Mouse (Mus musculus): ENCODE measurements around the gene Aldh2. TPM values are rescaled to one million over a fixed set of nuclear protein-coding genes. Genes with fewer than 3 reads are reported as not detected.
A peak's percentile ranks its signal among the peaks of the same experiment; 100 is the strongest.
"Not testable (repeated sequence)": the region's sequence is repeated elsewhere in the genome, so short reads cannot be mapped to it uniquely, and the experiment has no call there.

Gene Aldh2
- total RNA-seq (2014; fragmentation: Nextera tagmentation) = 98.2 and 116 TPM in 2 replicates
- total RNA-seq (2017) = 189 and 268 TPM in 2 replicates

- ATAC-seq (replicated peaks; ENCODE audit: low FRiP score, low TSS enrichment, poor library complexity, severe bottlenecking) = peak; percentile 83
Observed at GRCm38 (mm10) chr5:121593451-121594401, at the start of gene Aldh2. Gene Aldh2 (minus strand): TSS chr5:121593824.

GRCm38 (mm10) chr5:121639601-121640000 is 46.0 kb upstream of the Aldh2 start:
- ATAC-seq (replicated peaks; ENCODE audit: low FRiP score, low TSS enrichment, poor library complexity, severe bottlenecking) = no peak

DNA sequence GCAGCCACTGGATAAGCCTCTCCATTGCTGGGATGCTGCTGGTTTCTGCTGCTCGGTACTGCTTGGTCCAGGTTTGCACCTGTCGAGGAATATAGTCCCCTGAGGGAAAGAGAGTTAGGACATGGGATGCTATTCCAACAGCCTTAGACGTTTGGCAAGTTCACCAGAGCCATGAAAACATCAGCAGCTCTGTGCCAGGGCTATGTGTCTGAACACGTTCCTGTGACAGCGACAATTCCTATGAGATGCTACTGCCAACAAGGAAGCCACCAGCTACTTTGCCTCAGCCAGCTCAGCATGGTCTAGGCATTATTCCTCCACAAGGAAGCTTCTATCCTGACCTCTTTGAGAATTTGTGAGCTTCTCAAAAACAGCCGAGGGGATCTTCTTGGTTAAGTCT is 43.7 kb upstream of the Aldh2 start:
- no peak for ATAC-seq (replicated peaks; ENCODE audit: low FRiP score, low TSS enrichment, poor library complexity, severe bottlenecking)

GRCm38 (mm10) chr5:121634668-121635067 is 41.0 kb upstream of the Aldh2 start:
- ATAC-seq (replicated peaks; ENCODE audit: low FRiP score, low TSS enrichment, poor library complexity, severe bottlenecking) = no peak

- no peak for ATAC-seq (replicated peaks; ENCODE audit: low FRiP score, low TSS enrichment, poor library complexity, severe bottlenecking)
Observed at GRCm38 (mm10) chr5:121632804-121633203, 39.2 kb upstream of the Aldh2 start.

- ATAC-seq (replicated peaks; ENCODE audit: low FRiP score, low TSS enrichment, poor library complexity, severe bottlenecking) = not testable (repeated sequence)
Observed at GRCm38 (mm10) chr5:121631106-121631647, 37.6 kb upstream of the Aldh2 start.

DNA sequence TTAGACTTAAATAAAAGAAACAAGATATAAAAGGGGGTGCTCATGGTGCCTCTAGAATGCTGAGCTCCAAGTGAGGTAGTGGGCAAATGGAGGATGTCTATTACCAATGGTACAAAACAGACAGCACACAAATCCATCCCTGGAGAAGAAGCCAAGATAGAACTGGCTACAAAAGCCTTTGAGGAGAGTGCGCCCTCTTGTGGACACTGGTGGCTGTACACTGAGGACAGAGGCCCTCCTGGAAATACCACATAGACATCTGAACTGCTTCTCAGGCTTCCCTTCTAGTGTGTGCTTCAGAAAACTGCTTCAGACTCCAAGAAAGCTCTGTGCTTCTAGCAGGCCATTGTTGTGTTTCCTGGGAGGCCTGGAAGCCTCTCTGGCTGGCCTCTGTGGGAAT is 34.2 kb upstream of the Aldh2 start:
- peak; percentile 60; the same call in 1 of the 2 replicates for ATAC-seq (replicated peaks; ENCODE audit: low FRiP score, low TSS enrichment, poor library complexity, severe bottlenecking)

- ATAC-seq (replicated peaks; ENCODE audit: low FRiP score, low TSS enrichment, poor library complexity, severe bottlenecking) = no peak
Observed at GRCm38 (mm10) chr5:121623241-121623640, 29.6 kb upstream of the Aldh2 start.

DNA sequence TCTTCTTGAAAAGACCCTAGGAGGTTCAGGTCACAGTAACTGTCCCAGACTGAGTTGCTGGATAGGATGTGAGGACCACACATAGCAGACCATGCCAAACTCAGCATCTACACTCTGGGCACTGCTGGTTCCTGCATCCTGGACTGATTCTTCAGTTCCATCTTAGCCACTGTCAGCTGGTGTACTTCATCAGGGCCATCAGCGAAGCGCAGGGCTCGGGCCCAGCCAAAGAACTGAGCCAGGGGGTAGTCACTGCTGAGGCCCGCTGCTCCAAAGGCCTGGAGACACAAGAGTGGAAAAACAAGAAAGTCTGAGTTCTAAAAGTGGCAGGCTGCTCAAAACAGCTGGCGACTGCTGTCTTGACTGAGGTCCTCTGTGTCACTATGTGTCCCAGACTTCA is 27.5 kb upstream of the Aldh2 start:
- no peak for ATAC-seq (replicated peaks; ENCODE audit: low FRiP score, low TSS enrichment, poor library complexity, severe bottlenecking)

DNA sequence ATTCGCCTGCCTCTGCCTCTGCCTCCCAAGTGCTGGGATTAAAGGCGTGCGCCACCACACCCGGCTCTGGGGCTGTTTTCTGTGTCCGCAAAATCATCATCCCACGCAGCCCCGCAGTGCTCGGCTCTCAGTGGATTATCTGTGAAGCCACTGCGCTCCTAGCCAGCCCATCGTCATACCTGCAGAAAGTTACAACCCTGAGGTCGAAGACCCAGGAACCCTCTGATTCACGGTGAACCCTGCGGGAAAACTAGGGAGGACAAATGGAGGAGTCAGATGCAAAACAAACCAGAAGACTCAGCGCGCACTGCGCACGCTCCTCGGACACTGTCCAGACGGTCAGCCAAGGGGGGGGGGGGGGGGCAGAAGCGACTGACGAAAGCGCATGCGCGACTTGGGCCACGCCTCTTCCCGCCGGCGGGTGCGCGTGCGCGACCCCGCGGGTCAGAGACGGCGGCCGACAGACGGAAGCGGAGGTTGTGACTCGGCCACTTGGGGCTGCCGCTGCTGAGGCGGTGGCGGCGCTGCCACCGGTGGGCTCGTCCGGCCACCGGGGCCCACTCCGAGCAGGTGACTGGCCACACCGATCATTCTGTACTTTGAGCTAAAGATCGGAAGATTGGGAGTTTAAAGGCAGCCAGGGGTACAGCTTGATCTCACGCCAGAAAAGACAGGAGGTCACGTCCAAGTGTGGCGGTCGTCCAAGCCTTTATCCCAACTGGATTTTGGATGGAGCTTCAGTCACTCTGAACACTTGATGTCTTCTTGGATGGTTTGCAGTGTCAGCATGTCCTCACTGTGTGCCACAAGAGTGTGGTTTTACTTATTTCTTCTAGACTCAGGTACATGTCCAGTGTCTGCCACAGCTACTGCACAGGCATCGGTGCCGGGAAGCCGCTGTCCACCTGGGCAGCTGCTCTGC is 25.2 kb upstream of the Aldh2 start, which contains the start of gene Acad12:
TSS of gene Acad12 (minus strand) at position 347 of the 922 bp plus-strand sequence.
- ATAC-seq (replicated peaks; ENCODE audit: low FRiP score, low TSS enrichment, poor library complexity, severe bottlenecking) = peak; percentile 67

GRCm38 (mm10) chr5:121614921-121615320 is 21.3 kb upstream of the Aldh2 start:
- not testable (repeated sequence) for ATAC-seq (replicated peaks; ENCODE audit: low FRiP score, low TSS enrichment, poor library complexity, severe bottlenecking)

GRCm38 (mm10) chr5:121612036-121612435 is 18.4 kb upstream of the Aldh2 start:
- no peak for ATAC-seq (replicated peaks; ENCODE audit: low FRiP score, low TSS enrichment, poor library complexity, severe bottlenecking)

GRCm38 (mm10) chr5:121609556-121610135 is 16.0 kb upstream of the Aldh2 start:
- 0 out of 2 replicates have a peak, but pooled peaks have one; percentile 32 for ATAC-seq (replicated peaks; ENCODE audit: low FRiP score, low TSS enrichment, poor library complexity, severe bottlenecking)

GRCm38 (mm10) chr5:121606151-121606550 is 12.5 kb upstream of the Aldh2 start:
- ATAC-seq (replicated peaks; ENCODE audit: low FRiP score, low TSS enrichment, poor library complexity, severe bottlenecking) = peak; percentile 78

DNA sequence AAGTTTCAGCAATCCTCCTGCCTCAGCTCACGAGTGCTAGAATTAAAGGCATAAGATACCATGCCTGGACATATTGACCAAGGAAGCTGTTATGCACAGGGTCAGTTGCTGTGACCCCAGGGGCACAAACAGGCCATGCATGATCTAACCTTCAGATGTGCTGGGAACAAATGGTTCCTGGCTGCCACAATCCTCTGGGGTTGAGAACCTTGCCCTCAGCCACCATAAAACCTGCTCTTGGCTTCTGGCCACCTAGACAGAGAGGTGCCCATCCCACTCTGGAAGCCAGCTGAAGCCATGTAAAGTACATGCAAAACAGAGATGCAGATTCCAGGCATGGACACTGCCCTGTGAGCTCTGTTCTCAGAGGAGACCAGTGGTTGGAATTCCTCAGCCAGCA is 10.2 kb upstream of the Aldh2 start:
- ATAC-seq (replicated peaks; ENCODE audit: low FRiP score, low TSS enrichment, poor library complexity, severe bottlenecking) = not testable (repeated sequence)

- ATAC-seq (replicated peaks; ENCODE audit: low FRiP score, low TSS enrichment, poor library complexity, severe bottlenecking) = peak; percentile 77
Observed at GRCm38 (mm10) chr5:121601547-121602299, 8.1 kb upstream of the Aldh2 start.

GRCm38 (mm10) chr5:121598871-121599610 is 5.4 kb upstream of the Aldh2 start:
- no peak for ATAC-seq (replicated peaks; ENCODE audit: low FRiP score, low TSS enrichment, poor library complexity, severe bottlenecking)

All from megakaryocyte-erythroid progenitor cell, adult 5-6 weeks (primary cell).